Mouse (Mus musculus) yolk sac, embryonic 10.5 days (tissue): ENCODE results near the gene Chchd6.

Experiments used
- DNase-seq: peaks from one replicate; pipeline ENCODE4 v3.0.0-alpha.2; 2017; ENCODE audit warnings: low spot score

Chchd6 gene

GRCm38 (mm10) chr6:89585696-89586095 lies 9.8 kb downstream of the Chchd6 start:
- no peak for DNase-seq

- no peak for DNase-seq
Observed at GRCm38 (mm10) chr6:89584634-89585409, 10.6 kb downstream of the Chchd6 start.

GRCm38 (mm10) chr6:89583170-89583569 lies 12.3 kb downstream of the Chchd6 start:
- DNase-seq = no peak

- DNase-seq = no peak
Observed at GRCm38 (mm10) chr6:89574641-89575040, 20.8 kb downstream of the Chchd6 start.

GRCm38 (mm10) chr6:89573768-89574167 lies 21.7 kb downstream of the Chchd6 start:
- DNase-seq = no peak

- DNase-seq = no peak
Observed at GRCm38 (mm10) chr6:89572921-89573636, 22.4 kb downstream of the Chchd6 start.

GRCm38 (mm10) chr6:89569370-89569769 lies 26.1 kb downstream of the Chchd6 start:
- DNase-seq = no peak

- DNase-seq = no peak
Observed at GRCm38 (mm10) chr6:89566740-89567139, 28.7 kb downstream of the Chchd6 start.

- DNase-seq = no peak
Observed at GRCm38 (mm10) chr6:89563381-89563780, 32.1 kb downstream of the Chchd6 start.

DNA sequence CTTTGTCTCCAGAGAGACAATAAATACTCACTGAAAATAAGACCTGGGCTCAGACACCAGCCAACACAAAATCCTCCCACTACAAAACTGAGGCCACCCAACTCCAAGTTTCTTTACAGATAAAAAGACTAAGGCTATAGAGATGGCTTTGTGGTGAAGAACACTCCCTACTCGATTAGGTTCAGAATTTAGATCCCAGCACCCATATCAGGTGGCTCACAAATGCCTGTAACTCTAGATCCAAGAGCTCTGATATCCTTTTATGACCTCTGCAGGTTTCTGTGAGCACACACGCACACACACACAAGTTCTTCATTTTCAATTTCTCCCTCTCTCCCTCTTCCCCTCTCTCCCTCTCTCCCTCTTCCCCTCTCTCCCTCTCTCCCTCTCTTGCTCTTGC lies 34.6 kb downstream of the Chchd6 start:
- no peak for DNase-seq

DNA sequence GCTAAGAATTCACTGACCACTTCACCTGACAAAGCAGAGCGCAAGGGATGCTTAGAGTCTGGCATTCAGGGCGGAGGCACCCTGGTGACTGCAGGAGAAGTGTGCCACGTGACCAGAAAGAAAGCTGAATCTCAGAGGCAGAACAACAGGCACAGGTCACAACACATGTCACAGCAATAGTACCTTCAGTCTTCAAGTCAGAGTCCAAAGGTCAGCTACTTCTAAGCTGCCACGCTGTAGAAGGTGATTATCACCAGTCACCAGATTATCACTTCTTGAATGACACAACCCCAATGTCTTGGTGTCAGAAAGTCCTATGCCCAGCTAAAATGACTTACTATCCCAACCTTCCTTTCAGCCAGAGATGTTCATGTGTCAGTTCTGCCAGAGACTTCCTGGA lies 37.8 kb downstream of the Chchd6 start:
- DNase-seq = no peak

- no peak for DNase-seq
Observed at GRCm38 (mm10) chr6:89556566-89556965, 38.9 kb downstream of the Chchd6 start.

- DNase-seq = no peak
Observed at GRCm38 (mm10) chr6:89555971-89556370, 39.5 kb downstream of the Chchd6 start.

- no peak for DNase-seq
Observed at GRCm38 (mm10) chr6:89554029-89554428, 41.4 kb downstream of the Chchd6 start.

GRCm38 (mm10) chr6:89553012-89553704 lies 42.3 kb downstream of the Chchd6 start:
- DNase-seq = peak; percentile 73

DNA sequence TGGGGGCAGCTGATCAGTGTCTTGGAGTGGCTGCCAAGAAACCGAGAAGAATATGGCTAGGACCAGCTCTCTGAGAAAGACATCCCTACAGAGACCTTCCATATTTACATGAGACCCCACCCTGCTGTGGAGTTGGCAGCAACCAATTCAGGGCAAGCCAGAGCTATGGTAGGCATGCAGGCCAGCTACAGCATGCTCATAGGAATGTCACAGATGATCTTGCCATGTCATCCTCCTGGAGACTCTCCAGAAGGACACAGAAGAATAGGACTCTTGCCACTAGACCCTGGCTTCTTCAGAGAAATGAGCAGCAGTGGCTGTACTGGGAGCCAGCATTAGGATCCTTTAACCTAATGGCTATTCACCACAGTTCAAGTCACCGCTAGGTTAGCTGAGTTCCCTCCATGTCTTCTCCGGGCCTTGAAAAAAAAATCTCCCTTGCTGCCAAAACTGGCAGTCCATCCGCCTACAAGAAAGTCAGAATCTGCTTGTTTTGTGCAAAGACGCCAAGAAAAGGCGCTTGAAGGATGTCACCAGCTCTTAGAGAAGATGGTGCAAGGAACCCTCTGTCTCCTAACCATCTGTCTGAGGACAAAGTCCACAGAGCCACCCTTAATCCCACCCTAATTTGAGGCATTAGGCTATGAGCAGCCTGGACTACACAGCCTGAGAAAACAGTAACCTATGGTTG lies 43.0 kb downstream of the Chchd6 start:
- DNase-seq = no peak

DNA sequence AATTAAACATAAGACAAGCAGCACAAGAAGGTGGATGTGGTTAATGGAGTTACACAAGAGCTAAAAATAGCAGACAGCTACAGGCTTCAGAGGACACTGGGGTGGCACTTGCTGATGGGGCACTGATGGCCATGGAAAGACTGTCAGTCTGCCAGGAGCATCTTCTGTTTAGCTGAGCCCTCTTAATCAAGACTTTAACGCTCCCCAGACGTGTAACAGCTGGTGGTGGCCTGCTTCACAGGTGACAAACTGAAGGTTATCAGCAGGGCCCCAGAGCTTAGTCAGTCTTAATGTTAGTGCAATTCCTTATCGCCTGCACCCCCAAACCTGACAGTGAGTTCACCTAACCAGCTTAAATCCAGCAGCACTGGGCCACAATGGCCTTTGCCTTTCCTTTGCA lies 46.3 kb downstream of the Chchd6 start:
- no peak for DNase-seq

DNA sequence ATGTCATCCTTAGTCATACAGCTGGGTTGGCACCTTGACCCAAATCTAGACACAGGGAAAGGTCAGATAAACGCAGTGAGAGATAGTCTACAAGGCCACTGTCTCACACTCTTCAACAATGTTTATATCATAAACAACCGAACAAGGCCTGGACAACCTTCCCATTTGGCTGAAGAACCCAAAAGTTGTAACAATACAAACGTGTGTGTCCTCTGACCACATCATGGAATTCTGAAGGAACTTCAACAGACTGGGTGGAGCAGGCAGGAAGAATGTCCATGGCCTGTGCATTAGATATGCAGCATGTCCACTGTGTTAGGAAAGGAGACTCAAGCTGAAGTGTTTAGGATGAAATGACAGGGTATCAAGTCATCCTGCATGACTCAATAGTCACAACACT lies 47.5 kb downstream of the Chchd6 start:
- DNase-seq = no peak

DNA sequence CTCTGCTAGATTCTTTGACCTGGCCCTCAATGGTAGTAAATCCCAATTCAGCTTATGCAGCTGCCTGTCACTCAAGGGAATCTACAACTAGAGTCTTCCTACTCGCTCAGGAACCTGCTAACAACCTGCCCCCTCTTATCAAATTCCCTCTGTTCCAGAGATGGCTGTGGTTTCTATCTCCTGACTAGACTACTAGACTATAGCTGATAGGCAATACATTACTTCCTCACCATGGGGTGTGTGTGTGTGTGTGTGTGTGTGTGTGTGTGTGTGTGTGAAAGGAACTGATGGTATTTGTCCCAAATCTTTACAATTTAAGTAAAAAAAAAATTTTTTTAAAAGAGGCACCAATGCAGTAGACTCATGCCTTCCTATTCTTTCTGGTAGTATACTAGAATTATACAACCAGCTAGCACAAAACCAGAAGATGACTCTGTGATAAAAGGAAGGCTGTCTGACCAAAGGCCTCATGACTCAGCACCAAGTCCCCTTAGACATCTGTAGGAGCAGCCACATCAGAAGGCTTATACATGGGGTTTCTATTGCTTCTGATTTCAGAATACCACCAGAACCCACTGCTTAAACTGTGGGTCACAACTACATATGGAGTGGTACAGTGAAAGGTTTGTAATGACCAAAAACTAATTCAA lies 57.2 kb downstream of the Chchd6 start:
- DNase-seq = no peak

DNA sequence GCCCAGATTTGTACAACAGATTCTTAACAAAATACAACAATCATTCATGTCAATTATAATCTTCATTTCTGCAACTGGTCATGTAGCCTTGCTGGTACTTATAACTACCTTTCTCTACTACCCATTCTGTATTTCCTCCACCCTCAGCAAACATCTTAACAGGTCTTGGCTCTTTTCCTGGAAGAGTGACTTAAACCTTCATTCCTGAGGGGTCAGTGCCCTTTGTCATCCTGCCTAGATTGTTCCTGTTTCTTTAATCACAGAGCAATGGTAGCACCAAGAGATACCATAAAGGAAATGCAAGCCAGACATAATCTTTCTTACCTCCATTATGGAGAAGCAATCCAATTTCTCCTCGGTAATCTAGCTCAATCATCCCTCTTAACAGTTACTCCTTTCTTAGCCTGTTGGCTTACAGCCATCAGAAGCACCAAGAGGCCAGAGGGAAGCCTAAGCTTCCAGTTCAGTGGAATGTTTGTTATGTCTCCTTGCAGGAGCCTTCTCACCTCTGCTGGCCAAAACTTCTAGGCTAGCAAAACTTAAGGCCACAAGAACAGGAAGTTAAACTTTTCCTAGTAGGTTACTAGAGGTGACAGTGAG lies 59.7 kb downstream of the Chchd6 start:
- peak; percentile 66 for DNase-seq

DNA sequence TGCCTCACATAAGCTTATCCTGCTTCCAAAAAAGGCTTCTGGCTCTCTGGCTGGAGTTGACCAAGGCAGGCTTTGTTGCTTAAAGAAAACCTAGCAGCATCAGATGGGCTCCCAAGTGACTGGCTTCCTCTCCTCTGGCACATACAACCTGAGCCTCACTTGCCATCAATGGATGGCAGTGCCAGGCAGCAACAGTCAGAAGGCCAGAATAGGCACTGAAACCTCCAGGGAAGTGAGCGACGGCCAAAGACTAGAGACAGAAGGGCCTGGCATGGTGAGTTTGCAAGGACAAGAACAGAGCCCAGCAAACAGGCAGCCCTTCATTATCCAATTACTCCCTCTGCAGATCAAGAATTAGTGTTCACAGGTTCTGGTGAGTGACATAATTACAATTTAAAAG lies 70.7 kb downstream of the Chchd6 start:
- no peak for DNase-seq
